Mouse (Mus musculus) layer of hippocampus, adult 18-20 months (tissue): ENCODE results near the gene Mrps17. TPM values are rescaled to one million over a fixed set of nuclear protein-coding genes. Genes with fewer than 3 reads are reported as not detected.
A peak's percentile ranks its signal among the peaks of the same experiment; 100 is the strongest.
"Not testable (repeated sequence)": the region's sequence is repeated elsewhere in the genome, so short reads cannot be mapped to it uniquely, and the experiment has no call there.

Experiments
- DNase-seq, 2 experiments: peaks; one replicate each; pipeline ENCODE4 v3.0.0; 2022; ENCODE audit warnings: low spot score in 2 of 2
- long read RNA-seq: library from polyadenylated mRNA; stranded (forward); transcript quantifications from one replicate; pipeline ENCODE4 v2.0.0, GENCODE M21; 2021
- total RNA-seq, 2 experiments: library from RNA; stranded (reverse); gene quantifications; 2 replicates each; pipeline ENCODE4 v1.2.3; 2021

Gene Mrps17
- 10 to 100 TPM; 77.8 to 85.9 TPM for total RNA-seq
- long read RNA-seq, full-length matches to known transcripts: 46 of 62 reads
- long read RNA-seq, partial matches to known transcripts: 1 of 62 reads
- long read RNA-seq, other reads (novel, unspliced or antisense): 15 of 62 reads

- DNase-seq: peak; percentile 88 to 94
These were observed at the start of gene Mrps17 for GRCm38 (mm10) chr5:129715326-129715861. TSS of gene Mrps17 (plus strand) at chr5:129715497.

- DNase-seq: peak in 1 of 2 experiments; percentile 36
These were observed 48.9 kb upstream of the Mrps17 start for GRCm38 (mm10) chr5:129666271-129666909.

- DNase-seq: no peak
These were observed 47.4 kb upstream of the Mrps17 start for GRCm38 (mm10) chr5:129667851-129668250.

- DNase-seq: peak in 1 of 2 experiments; percentile 10
These were observed 45.8 kb upstream of the Mrps17 start for GRCm38 (mm10) chr5:129669453-129670035.

- DNase-seq: peak; percentile 57 to 85
These were observed 45.2 kb upstream of the Mrps17 start, which contains the start of gene Zfp11 for GRCm38 (mm10) chr5:129670036-129670458. TSS of gene Zfp11 (minus strand) at chr5:129670099.

DNA sequence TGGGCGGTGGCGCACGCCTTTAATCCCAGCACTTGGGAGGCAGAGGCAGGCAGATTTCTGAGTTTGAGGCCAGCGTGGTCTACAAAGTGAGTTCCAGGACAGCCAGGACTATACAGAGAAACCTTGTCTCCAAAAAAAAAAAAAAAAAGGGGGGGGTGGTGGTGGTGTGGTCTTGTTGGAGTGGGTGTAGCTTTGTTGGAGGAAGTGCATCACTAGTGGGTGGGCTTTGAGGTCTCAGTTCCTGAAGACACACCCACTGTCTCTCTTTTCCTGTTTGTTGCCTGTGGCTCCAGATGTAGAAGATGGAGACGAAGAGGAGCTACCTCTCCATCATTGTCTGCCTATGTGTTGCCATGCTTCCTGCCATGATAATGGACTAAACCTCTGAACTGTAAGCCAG lies 30.2 kb upstream of the Mrps17 start:
- not testable (repeated sequence) for DNase-seq

- DNase-seq: no peak
These were observed 27.7 kb upstream of the Mrps17 start for GRCm38 (mm10) chr5:129687621-129688020.

GRCm38 (mm10) chr5:129690528-129690927 lies 24.8 kb upstream of the Mrps17 start:
- no peak for DNase-seq

- DNase-seq: no peak
These were observed 14.8 kb upstream of the Mrps17 start for GRCm38 (mm10) chr5:129700506-129700905.

GRCm38 (mm10) chr5:129701706-129702105 lies 13.6 kb upstream of the Mrps17 start:
- DNase-seq: no peak

DNA sequence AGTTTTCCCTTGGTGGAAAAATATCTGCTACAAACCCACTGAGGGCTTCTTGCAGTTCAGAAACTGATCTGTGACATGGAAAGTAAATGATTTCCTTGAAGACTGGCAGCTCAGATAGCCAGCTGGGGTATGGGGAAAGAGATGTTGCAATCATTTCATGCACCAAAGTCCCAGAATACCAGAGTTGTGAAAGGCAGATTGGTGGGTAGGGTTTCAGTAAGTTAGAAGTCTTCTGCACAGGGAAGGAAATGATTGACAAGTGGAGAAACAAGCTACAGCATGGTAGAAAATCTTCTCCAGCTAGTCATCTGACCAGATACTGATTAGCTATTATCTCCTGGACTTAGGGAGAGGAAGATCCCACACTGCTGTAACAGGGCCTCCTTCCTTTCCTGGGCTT lies 11.9 kb upstream of the Mrps17 start:
- no peak for DNase-seq

DNA sequence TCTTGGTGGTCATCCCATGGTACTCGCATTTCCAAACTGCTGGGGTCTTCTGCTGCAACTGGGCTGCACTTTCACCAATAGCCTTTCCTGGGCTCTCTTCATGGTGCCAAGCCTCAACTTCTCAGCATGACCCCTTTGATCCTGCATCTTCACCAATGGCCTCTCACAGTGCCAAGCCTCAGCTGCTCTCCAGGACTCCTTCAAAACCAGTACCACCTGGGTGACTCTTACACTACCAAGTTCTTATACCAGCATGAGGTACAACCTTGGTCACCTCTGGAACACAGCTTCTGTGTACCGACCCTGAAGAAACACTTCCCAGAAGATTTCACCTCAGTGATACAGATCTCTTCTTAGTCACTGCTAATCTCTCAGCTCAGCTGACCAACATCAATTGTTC lies 6.9 kb upstream of the Mrps17 start, which contains the start of gene Sept14:
Sept14 (minus strand) TSS at position 101 of the 400 bp plus-strand sequence.
- DNase-seq: no peak

GRCm38 (mm10) chr5:129717016-129717415 lies 1.7 kb downstream of the Mrps17 start:
- no peak for DNase-seq

DNA sequence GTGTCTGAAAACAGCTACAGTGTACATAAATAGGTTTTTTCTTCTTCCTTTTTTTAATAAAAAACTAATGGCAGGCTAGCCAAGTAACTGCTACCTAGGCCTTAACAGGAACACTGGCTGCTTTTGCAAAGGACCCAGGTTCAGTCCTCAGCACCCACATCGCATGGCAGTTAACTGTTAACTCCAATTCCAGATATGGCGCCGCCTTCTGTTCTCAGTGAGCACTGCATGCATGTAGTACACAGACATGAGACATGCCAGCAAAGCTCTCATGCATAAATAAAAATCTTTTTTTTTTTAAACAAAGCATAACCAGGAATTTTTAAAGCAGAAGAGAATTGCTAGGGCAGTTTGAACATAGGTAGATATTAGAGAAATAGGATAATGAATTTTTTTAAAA lies 4.9 kb downstream of the Mrps17 start:
- no peak for DNase-seq

GRCm38 (mm10) chr5:129724268-129724667 lies 9.0 kb downstream of the Mrps17 start:
- no peak for DNase-seq

DNA sequence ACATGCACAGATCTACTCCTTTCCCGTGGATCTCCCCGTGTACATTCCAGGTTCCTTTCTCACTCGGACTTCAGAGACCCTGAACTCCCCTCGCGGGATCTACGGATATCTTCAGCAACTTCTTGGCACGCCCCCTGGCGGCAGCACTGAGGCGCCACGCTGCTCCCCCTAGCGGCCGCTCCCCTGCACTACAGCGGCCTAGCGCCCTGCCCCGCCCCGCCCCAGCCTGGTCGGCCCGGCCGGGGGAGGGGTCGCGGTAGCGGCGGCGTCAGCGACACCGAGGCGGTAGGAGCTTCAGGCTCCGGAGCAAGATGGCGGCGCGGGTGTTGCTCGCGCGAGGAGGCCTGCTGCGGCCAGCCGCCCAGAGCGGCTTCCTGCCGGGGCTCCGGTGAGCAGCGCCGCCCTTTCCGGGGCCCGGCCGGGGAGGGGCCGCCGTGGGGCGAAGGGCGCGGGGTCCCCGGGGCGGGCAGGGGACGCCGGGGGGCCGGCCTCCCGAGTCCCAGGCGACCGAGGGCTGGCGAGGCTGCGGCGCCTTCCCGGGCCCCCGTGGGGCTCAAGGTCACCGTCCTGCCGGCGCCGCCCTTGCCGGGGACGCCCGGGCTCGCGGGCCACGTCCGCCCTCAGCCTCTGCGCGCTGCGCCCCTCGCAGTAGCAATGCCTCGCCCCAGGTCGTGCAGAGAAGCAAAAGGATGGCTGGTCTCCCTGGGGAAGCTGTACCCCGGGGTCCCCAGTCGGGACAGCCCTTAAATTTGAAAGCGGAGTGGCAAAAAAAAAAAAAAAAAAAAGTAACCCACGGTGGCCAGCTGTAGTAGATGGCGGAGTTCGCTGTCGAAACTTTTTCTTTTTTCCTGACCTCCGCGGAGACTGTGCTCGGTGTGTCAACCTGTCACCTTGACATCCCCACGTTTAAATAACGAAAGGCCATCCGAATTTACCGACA lies 9.8 kb downstream of the Mrps17 start, which contains the start of gene Nipsnap2:
Nipsnap2 (plus strand) TSS at position 230 of the 940 bp plus-strand sequence.
- peak; percentile 84 to 95 for DNase-seq

DNA sequence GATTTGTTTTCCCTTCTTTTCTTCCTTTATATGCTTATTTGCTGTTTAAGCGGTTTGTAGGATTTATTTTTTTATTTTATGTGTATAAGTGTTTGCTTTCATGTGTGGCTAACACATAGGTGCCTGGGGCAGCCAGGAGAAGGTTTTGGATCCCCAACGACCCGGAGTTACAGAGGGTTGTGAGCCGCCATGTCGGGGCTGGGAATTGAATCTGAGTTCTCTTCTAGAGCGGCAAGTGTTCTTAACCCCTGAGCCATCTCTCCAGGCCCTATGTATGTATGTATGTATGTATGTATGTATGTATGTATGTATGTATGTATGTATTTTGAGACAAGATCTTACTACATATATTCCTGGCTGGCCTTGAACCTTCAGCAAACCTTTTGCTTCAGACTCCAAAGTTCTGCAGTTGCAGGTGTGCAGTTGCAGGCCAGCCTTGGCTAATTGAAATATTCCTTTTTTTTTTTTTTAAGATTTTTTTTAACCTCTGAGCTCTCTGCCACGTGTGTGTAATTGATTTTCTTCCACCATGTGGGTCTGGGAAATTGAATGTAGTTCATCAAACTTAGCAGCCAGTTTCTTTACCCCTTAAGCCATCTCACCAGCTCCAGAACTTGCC lies 10.6 kb downstream of the Mrps17 start:
- no peak for DNase-seq

GRCm38 (mm10) chr5:129726784-129727183 lies 11.5 kb downstream of the Mrps17 start:
- DNase-seq: no peak

DNA sequence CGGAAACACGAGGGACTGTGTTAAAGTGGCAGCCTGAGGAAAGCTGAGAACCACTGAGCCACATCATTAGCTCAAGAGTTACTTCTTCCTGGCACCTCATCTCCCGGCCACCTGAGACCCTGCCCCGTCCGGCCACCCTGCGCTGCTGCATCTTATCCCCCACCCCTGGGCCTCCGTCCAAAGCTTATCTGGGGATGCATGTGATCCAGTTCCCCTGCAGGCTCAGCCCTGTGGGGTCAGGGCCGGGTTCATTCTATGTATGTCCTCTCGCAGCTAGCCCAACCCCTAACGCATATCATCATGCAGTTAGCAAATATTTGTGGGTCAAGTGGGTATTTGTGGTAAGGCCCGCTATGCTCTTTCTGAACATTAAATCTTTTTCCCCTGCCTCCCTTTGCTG lies 14.0 kb downstream of the Mrps17 start:
- DNase-seq: no peak

DNA sequence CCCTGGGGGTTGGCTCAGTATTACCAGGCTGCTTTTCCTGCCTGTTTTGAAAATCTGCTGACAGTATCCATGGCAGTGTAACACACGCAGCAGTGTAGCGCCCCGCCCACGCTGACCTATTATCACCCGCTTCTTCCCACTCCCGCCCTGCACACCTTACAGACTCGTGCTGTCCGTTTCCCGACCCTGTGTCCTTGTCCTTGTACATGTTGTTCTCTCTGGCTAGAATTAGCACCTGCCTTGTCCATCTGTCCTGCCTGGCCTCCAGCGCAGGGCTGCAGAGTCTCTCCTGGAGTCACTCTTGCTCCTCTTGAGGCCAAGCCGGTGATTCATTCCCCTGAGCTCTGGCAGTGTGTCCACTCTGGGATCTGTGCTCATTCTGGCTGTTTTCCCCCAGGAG lies 15.0 kb downstream of the Mrps17 start:
- peak in 1 of 2 experiments; percentile 12 for DNase-seq

- no peak for DNase-seq
These were observed 15.7 kb downstream of the Mrps17 start for GRCm38 (mm10) chr5:129731021-129731420.
